Mouse (Mus musculus) bone marrow macrophage, adult 2 months (primary cell): ENCODE results near the gene Gm6588.
"Not testable (repeated sequence)": the region's sequence is repeated elsewhere in the genome, so short reads cannot be mapped to it uniquely, and the experiment has no call there.

Experiments
- CTCF ChIP-seq: IDR thresholded peaks from 2 replicates; pipeline ENCODE4 v1.5.1; 2012; ENCODE audit warnings: low read depth, mild to moderate bottlenecking, low read length, moderate library complexity
- POLR2A ChIP-seq: IDR thresholded peaks from 2 replicates; pipeline ENCODE4 v1.6.1; 2012; ENCODE audit warnings: mild to moderate bottlenecking, low read depth, low read length, borderline replicate concordance

DNA sequence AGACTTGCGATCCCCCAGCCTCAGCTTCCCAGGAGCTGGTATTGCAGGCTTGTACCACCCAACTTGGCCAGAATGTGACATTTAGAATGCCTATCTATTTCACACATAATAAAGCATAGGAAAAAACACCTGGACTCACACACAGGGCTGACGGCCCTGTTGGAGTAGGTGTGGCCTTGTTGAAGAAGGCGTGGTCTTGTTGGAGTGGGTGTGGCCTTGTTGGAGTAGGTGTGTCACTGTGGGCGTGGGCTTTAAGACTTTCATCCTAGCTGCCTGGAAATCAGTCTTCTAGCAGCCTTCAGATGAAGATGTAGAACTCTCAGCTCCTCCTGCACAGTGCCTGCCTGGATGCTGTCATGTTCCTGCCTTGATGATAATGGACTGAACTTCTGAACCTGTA lies 36.4 kb upstream of the Gm6588 start:
- TF ChIP-seq POLR2A, CTCF: not testable (repeated sequence)
